8 mouse cellular contexts compared by ENCODE assay signal in genomic region chr7:44548497-44549087, GRCm38 (mm10). TPM values are rescaled to one million over a fixed set of nuclear protein-coding genes. Genes with fewer than 3 reads are reported as not detected.
A peak's percentile ranks its signal among the peaks of the same experiment; 100 is the strongest.
DNase-seq lines count a peak whose midpoint lies in the region; ATAC-seq lines count a peak whose summit lies in the region.

Pold1 (minus strand) TSS chr7:44548849.

- WGBS in intestine, embryonic 14.5 days = under 1% methylated on average over 43 of the region's 43 CpGs

- no peaks in the 10 kb centered on the region for H3K9me3 ChIP-seq in intestine, embryonic 14.5 days (ENCODE audit: control insufficient read depth, low read length)

- ATAC-seq in intestine, embryonic 14.5 days (replicated peaks; ENCODE audit: low FRiP score, low TSS enrichment, low read depth) = peak; percentile 93

- H3K36me3 ChIP-seq in intestine, embryonic 14.5 days (ENCODE audit: control insufficient read depth, insufficient read depth, low read length) = peaks cover 30% of the 10 kb centered on the region

- no peaks in the 10 kb centered on the region for H3K27me3 ChIP-seq in intestine, embryonic 14.5 days (replicated peaks; ENCODE audit: control insufficient read depth, insufficient read depth, low read length)

- H3K4me1 ChIP-seq in intestine, embryonic 14.5 days (replicated peaks; ENCODE audit: control insufficient read depth, insufficient read depth, low read length) = peaks cover 18% of the 10 kb centered on the region

- peak within 1 kb of the TSS; percentile 53 for H3K4me3 ChIP-seq in intestine, embryonic 14.5 days (ENCODE audit: low read depth, low read length)

- H3K9ac ChIP-seq in intestine, embryonic 14.5 days (ENCODE audit: low read length) = peak within 1 kb of the TSS; percentile 61

- peak within 1 kb of the TSS; percentile 64 for H3K4me2 ChIP-seq in intestine, embryonic 14.5 days (ENCODE audit: low read length)

- peak within 1 kb of the TSS; percentile 69; the same call in 1 of the 2 replicates for H3K27ac ChIP-seq in intestine, embryonic 14.5 days (ENCODE audit: low read depth)

- peak; percentile 99 for DNase-seq in adrenal gland, adult 18-20 months (ENCODE audit: low spot score in 2 of 2)
- DNase-seq in embryo, embryonic 11 days = peak; percentile 100
- peak; percentile 99 for DNase-seq in gastrocnemius, postnatal 25 days
- DNase-seq in intestine, embryonic 14.5 days (ENCODE audit: low spot score) = peak; percentile 100
- peak; percentile 99 for DNase-seq in left cerebral cortex, postnatal 14 days (ENCODE audit: low spot score in 2 of 2)
- DNase-seq in mesoderm, embryonic 11.5 days (ENCODE audit: low read depth, low spot score) = peak; percentile 99
- peak; percentile 99 for DNase-seq in right cerebral cortex, postnatal 36 days (ENCODE audit: low spot score in 2 of 2)
- peak; percentile 99 for DNase-seq in yolk sac, embryonic 10.5 days (ENCODE audit: low spot score)

- intact Hi-C loops in left cerebral cortex, postnatal 14 days (cut with DNase I) = loop anchor here (2.0 kb wide), 1 partner anchor 48 kb away; no protein-coding TSS in a partner anchor

RNA-seq across cellular contexts. Expression of gene Pold1, which starts in this region (rescaled TPM):
- 1 to 10 TPM; 8.3 to 9.4 TPM for total RNA-seq in adrenal gland, adult 18-20 months (2021)
- 1 to 10 TPM; 4.7 to 5.2 TPM for total RNA-seq in gastrocnemius, postnatal 25 days (2021)
- 74.7 and 75.2 TPM in 2 replicates for polyA plus RNA-seq in intestine, embryonic 14.5 days (2014; fragmentation: Nextera tagmentation; extraction: Ambion mirVana)
- total RNA-seq in left cerebral cortex, postnatal 14 days (2021) = 1 to 10 TPM; 4.2 to 7.0 TPM

Comparison
In these comparisons a context has a peak if more than half of its experiments do, and no peak if none do; other contexts are left out.
1. Peak in every context shown above with its lines: DNase-seq, ATAC-seq, H3K4me3 ChIP-seq and H3K27ac ChIP-seq.